Mouse (Mus musculus) erythroblast, embryonic 14.5 days (primary cell): ENCODE data around the gene Pga5.

Experiments used
- GATA1 ChIP-seq: IDR thresholded peaks from 2 replicates; pipeline ENCODE4 v1.6.1; 2012; ENCODE audit warnings: low read length, inconsistent platforms, mixed read lengths
- TAL1 ChIP-seq: IDR thresholded peaks from 3 replicates; pipeline ENCODE4 v1.6.1; 2012; ENCODE audit warnings: low read length, inconsistent platforms, mixed read lengths

DNA sequence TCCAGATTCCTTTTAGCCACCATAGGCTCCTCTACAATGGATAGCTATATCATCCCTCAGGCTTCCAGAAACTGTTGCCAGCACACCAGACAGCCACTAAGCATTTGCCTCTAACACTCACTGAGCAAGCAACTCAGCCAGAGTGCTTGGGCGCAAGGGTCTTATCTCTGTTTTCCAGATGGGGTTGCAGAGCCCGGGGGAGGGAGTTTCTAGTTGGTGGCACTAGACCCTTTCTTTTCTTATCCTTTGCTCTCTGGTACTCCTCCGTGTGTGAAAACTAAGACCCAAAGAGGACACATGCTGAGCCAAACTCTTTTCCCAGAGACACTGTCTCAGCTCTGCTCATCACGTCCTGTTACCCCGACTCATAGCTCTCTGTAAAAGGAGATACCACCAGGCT lies 16.5 kb downstream of the Pga5 start:
- TF ChIP-seq GATA1 (no peak; the same call in 1 of the 2 replicates), TAL1 (peak; percentile 86)
